Mouse (Mus musculus): ENCODE data around the gene Hoxd12.

- TF ChIP-seq CTCF (IDR thresholded peaks at IDR 0.05; ENCODE audit: control insufficient read depth, insufficient read depth, insufficient read length): no peak
- no peak for TF ChIP-seq FOSL1 (IDR thresholded peaks at IDR 0.05; ENCODE audit: insufficient read depth, low read length, poor library complexity, severe bottlenecking)
- TF ChIP-seq MYOG (IDR thresholded peaks at IDR 0.05; ENCODE audit: control insufficient read depth, extremely low read depth, insufficient read length): no peak
- no peak for TF ChIP-seq MAX (IDR thresholded peaks at IDR 0.05)
- no peak for TF ChIP-seq USF1 (IDR thresholded peaks at IDR 0.05; ENCODE audit: low read depth)
Observed at GRCm38 (mm10) chr2:74642431-74642830, 32.4 kb upstream of the Hoxd12 start.
